Mouse (Mus musculus): ENCODE data around the gene Ank3. TPM values are rescaled to one million over a fixed set of nuclear protein-coding genes. Genes with fewer than 3 reads are reported as not detected.

Gene Ank3
- total and polyA plus RNA-seq, 3 experiments, result 3.2 to 6.7 TPM; not detected in 1

DNA sequence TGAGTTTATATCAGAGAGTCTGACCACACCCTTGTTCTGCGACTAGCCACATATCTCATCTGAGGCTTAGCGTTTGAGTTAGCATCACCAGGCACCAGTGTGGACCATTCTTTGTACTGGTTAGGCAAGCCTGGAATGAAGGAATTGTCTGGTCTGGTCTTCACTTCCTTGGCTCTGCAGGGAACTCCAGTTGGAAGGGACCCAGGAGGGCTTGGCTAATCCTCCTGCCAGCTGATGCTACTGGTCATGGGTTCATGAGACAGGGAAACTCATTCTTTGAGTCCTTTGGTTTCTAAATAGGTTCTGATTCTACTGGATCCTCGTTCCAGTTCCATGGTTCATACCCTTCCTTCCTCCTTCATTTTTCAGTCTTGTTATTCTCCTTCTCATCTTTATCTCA, 218.4 kb downstream of the Ank3 start:
- H3K36me3 ChIP-seq (ENCODE audit: control insufficient read depth in 1 of 2, insufficient read depth in 2 of 2, low read length in 2 of 2), result no peaks in the 10 kb centered on the region
- H3K9ac ChIP-seq (ENCODE audit: control insufficient read depth, low read depth, low read length, poor library complexity, severe bottlenecking), result no peak overlapping the region
- H3K4me3 ChIP-seq (ENCODE audit: control insufficient read depth in 1 of 2, insufficient read depth in 1 of 2, low read depth in 2 of 2, low read length in 2 of 2), result no peak overlapping the region
- H3K27me3 ChIP-seq (ENCODE audit: control insufficient read depth in 1 of 2, insufficient read depth in 2 of 2, low read length in 2 of 2), result no peaks in the 10 kb centered on the region
- H3K4me1 ChIP-seq (ENCODE audit: control insufficient read depth in 1 of 2, insufficient read depth in 2 of 2, low read length in 2 of 2), result no peaks in the 10 kb centered on the region
- no peak overlapping the region for H3K27ac ChIP-seq (ENCODE audit: control insufficient read depth, low read depth, low read length)
- DNase-seq (ENCODE audit: low read depth, low spot score), result no peak
- H3K79me2 ChIP-seq (ENCODE audit: control insufficient read depth, insufficient read depth, low read length, poor library complexity), result no peaks in the 10 kb centered on the region
- H3K9me3 ChIP-seq (replicated peaks; ENCODE audit: insufficient read depth, low read length), result no peaks in the 10 kb centered on the region
- TF ChIP-seq RCOR1 (IDR thresholded peaks at IDR 0.05; ENCODE audit: low read depth, low read length) (no peak), EP300 (IDR thresholded peaks at IDR 0.05; ENCODE audit: low read depth in 1 of 2, low read length in 2 of 2) (no peak), GABPA (IDR thresholded peaks at IDR 0.05; ENCODE audit: low read depth, low read length) (no peak), ETS1 (IDR thresholded peaks at IDR 0.05; ENCODE audit: low read depth, low read length) (no peak), E2F4 (IDR thresholded peaks at IDR 0.05; ENCODE audit: borderline replicate concordance, low read depth, low read length) (no peak), SMC3 (IDR thresholded peaks at IDR 0.05; ENCODE audit: low read depth, low read length) (no peak), HCFC1 (IDR thresholded peaks at IDR 0.05; ENCODE audit: low read depth, low read length) (no peak), MAX (IDR thresholded peaks at IDR 0.05; ENCODE audit: low read length) (no peak), SIN3A (IDR thresholded peaks at IDR 0.05; ENCODE audit: low read length) (no peak), ELF1 (IDR thresholded peaks at IDR 0.05; ENCODE audit: low read depth, low read length) (no peak), MAZ (IDR thresholded peaks at IDR 0.05; ENCODE audit: low read depth, low read length) (no peak), POLR2AphosphoS2 (IDR thresholded peaks at IDR 0.05; ENCODE audit: low read length) (no peak), CHD1 (IDR thresholded peaks at IDR 0.05; ENCODE audit: low read depth, low read length) (no peak), GATA1 (IDR thresholded peaks at IDR 0.05; ENCODE audit: low read depth, low read length) (no peak)

DNA sequence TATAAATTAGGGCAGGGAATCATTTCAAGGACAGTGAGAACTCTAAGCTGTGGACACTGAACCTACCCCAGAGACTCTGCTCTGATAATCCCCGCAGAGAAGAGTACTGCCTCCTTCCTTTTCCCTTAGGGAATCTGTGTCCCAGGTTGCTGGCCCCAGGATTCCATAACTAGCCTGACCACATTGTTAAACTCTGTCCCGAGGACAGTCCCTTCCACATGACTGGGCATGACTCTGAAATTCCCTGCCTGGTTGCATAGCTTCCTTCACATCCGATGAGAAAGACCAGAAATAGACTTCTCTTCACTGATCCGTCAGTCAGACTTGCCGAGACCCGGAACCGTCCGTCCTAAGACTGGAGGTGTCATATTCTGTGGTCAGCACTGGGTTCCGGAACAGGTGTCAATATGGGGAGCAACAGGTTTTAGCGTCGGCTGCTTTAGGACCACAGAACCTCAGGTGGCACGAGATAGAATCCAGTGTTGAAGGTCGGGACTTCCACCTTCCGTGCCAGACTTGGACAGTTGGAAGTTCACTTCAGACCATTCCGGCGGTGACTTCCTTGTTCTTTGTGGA, 219.1 kb downstream of the Ank3 start:
- Histone ChIP-seq H3K27ac (ENCODE audit: control insufficient read depth, low read depth, low read length) (no peak overlapping the region), H3K9ac (ENCODE audit: control insufficient read depth, low read depth, low read length, poor library complexity, severe bottlenecking) (no peak overlapping the region), H3K4me3 (ENCODE audit: control insufficient read depth in 1 of 2, insufficient read depth in 1 of 2, low read depth in 2 of 2, low read length in 2 of 2) (no peak overlapping the region), H3K36me3 (ENCODE audit: control insufficient read depth in 1 of 2, insufficient read depth in 2 of 2, low read length in 2 of 2) (no peaks in the 10 kb centered on the region), H3K27me3 (ENCODE audit: control insufficient read depth in 1 of 2, insufficient read depth in 2 of 2, low read length in 2 of 2) (no peaks in the 10 kb centered on the region), H3K9me3 (replicated peaks; ENCODE audit: insufficient read depth, low read length) (no peaks in the 10 kb centered on the region), H3K79me2 (ENCODE audit: control insufficient read depth, insufficient read depth, low read length, poor library complexity) (no peaks in the 10 kb centered on the region), H3K4me1 (ENCODE audit: control insufficient read depth in 1 of 2, insufficient read depth in 2 of 2, low read length in 2 of 2) (no peaks in the 10 kb centered on the region)
- TF ChIP-seq TCF12 (IDR thresholded peaks at IDR 0.05; ENCODE audit: low read depth, low read length) (no peak), ETS1 (IDR thresholded peaks at IDR 0.05; ENCODE audit: low read depth, low read length) (no peak), MYC (IDR thresholded peaks at IDR 0.05; ENCODE audit: low read depth, low read length) (no peak), EP300 (IDR thresholded peaks at IDR 0.05; ENCODE audit: low read depth in 1 of 2, low read length in 2 of 2) (no peak), MXI1 (IDR thresholded peaks at IDR 0.05; ENCODE audit: low read depth, low read length) (no peak), KAT2A (conservative IDR thresholded peaks at IDR 0.05; ENCODE audit: low read depth, low read length) (no peak), NRF1 (IDR thresholded peaks at IDR 0.05; ENCODE audit: insufficient read depth, low read depth, low read length, poor library complexity, severe bottlenecking) (no peak), POLR2AphosphoS5 (IDR thresholded peaks at IDR 0.05; ENCODE audit: borderline replicate concordance, low read depth, low read length) (no peak), RAD21 (IDR thresholded peaks at IDR 0.05; ENCODE audit: low read depth, low read length) (no peak)
- no peak for DNase-seq (ENCODE audit: low read depth, low spot score)

Data from MEL (cell line).